Mouse (Mus musculus) G1E (cell line): ENCODE data around the gene Tspan18.

Experiments used
- CTCF ChIP-seq: IDR thresholded peaks from 2 replicates; pipeline ENCODE4 v1.5.1; 2012; ENCODE audit warnings: low read depth, low read length, inconsistent platforms, mixed read lengths
- GATA1 ChIP-seq: IDR thresholded peaks from 2 replicates; pipeline ENCODE4 v1.6.1; 2012; ENCODE audit warnings: borderline replicate concordance, low read length, inconsistent platforms, mixed read lengths
- GATA2 ChIP-seq: IDR thresholded peaks from 2 replicates; pipeline ENCODE4 v1.6.1; 2012; ENCODE audit warnings: low read depth, low read length, inconsistent platforms, borderline replicate concordance
- POLR2AphosphoS5 ChIP-seq: IDR thresholded peaks from 2 replicates; pipeline ENCODE4 v1.6.1; 2012; ENCODE audit warnings: low read depth, low read length, inconsistent platforms; ENCODE audit not compliant: insufficient replicate concordance
- TAL1 ChIP-seq: conservative IDR thresholded peaks from 2 replicates; pipeline ENCODE4 v1.6.1; 2012; ENCODE audit warnings: low read depth, low read length, inconsistent platforms, mixed read lengths

- TF ChIP-seq CTCF = no peak
- no peak for TF ChIP-seq GATA1
- no peak for TF ChIP-seq TAL1
- no peak for TF ChIP-seq POLR2AphosphoS5
- TF ChIP-seq GATA2 = no peak
Observed at GRCm38 (mm10) chr2:93227713-93228479, 106.4 kb downstream of the Tspan18 start.
